Mouse (Mus musculus): Measurements from ENCODE around the gene Fam151a. TPM values are rescaled to one million over a fixed set of nuclear protein-coding genes. Genes with fewer than 3 reads are reported as not detected.

The Fam151a gene
- polyA plus RNA-seq (2015; fragmentation: Nextera tagmentation; extraction: Ambion mirVana), result 0.07 TPM in 1 of 2 replicates, not detected in the other

DNA sequence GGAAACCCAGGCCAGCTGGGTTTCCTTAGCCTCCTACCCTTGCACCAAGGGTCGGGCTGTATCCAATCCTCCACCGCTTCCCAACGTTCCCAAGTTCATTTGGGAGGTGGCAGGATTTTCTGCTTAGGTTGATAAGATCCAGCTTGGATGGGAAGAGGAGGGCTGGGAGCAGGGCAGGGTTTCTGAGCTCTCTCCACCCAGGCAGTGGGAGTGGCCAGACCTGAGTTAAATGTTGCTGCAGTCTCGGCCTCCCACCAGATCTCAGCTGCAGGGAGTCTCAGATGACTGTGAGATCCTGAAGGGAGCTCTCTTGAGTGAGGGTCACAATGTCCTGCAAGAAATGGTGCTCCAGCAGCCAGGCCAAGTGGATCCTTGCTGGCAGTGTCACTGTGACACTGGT, at the start of gene Fam151a:
Gene Fam151a (plus strand): TSS at position 254 of the 400 bp plus-strand sequence.
- no peak for DNase-seq
- 63% methylated on average over 4 of the region's 4 CpGs for WGBS (ENCODE audit: insufficient replicate concordance)

GRCm38 (mm10) chr4:106688636-106689296, 44.9 kb upstream of the Fam151a start:
- no peaks in the 10 kb centered on the region for H3K27me3 ChIP-seq (ENCODE audit: insufficient read depth, low read length)
- no peak overlapping the region for H3K9ac ChIP-seq (replicated peaks)
- H3K4me2 ChIP-seq (ENCODE audit: low read depth, low read length), result no peak overlapping the region
- no peaks in the 10 kb centered on the region for H3K9me3 ChIP-seq (ENCODE audit: low read length)
- TF ChIP-seq CTCF (IDR thresholded peaks at IDR 0.05; ENCODE audit: low read depth) (no peak), EP300 (IDR thresholded peaks at IDR 0.05; ENCODE audit: low read depth) (no peak)
- WGBS (ENCODE audit: insufficient replicate concordance), result 32% methylated on average over 3 of the region's 3 CpGs
- peak overlapping the region; percentile 16; the same call in 1 of the 2 replicates for H3K27ac ChIP-seq (ENCODE audit: low read depth)
- H3K4me1 ChIP-seq (ENCODE audit: insufficient read depth), result peaks cover 5% of the 10 kb centered on the region; the same call in 1 of the 2 replicates
- ATAC-seq (peak; percentile 62), DNase-seq (no peak)
- H3K4me3 ChIP-seq (ENCODE audit: low read depth, low read length), result no peak overlapping the region
- no peaks in the 10 kb centered on the region for H3K36me3 ChIP-seq (replicated peaks; ENCODE audit: insufficient read depth, low read length)

More for the DNA sequence above, at the start of gene Fam151a:
- H3K27me3 ChIP-seq (ENCODE audit: insufficient read depth, low read length), result no peaks in the 10 kb centered on the region
- ATAC-seq, result no peak
- no peak for TF ChIP-seq CTCF (IDR thresholded peaks at IDR 0.05; ENCODE audit: low read depth)
- no peak for TF ChIP-seq EP300 (IDR thresholded peaks at IDR 0.05; ENCODE audit: low read depth)
- no peaks in the 10 kb centered on the region for H3K36me3 ChIP-seq (replicated peaks; ENCODE audit: insufficient read depth, low read length)
- no peak within 1 kb of the TSS for H3K4me2 ChIP-seq (ENCODE audit: low read depth, low read length)
- H3K9me3 ChIP-seq (ENCODE audit: low read length), result no peaks in the 10 kb centered on the region
- H3K27ac ChIP-seq (ENCODE audit: low read depth), result no peak within 1 kb of the TSS
- no peak within 1 kb of the TSS for H3K4me3 ChIP-seq (ENCODE audit: low read depth, low read length)
- no peaks in the 10 kb centered on the region for H3K4me1 ChIP-seq (ENCODE audit: insufficient read depth)
- H3K9ac ChIP-seq (replicated peaks), result no peak within 1 kb of the TSS

DNA sequence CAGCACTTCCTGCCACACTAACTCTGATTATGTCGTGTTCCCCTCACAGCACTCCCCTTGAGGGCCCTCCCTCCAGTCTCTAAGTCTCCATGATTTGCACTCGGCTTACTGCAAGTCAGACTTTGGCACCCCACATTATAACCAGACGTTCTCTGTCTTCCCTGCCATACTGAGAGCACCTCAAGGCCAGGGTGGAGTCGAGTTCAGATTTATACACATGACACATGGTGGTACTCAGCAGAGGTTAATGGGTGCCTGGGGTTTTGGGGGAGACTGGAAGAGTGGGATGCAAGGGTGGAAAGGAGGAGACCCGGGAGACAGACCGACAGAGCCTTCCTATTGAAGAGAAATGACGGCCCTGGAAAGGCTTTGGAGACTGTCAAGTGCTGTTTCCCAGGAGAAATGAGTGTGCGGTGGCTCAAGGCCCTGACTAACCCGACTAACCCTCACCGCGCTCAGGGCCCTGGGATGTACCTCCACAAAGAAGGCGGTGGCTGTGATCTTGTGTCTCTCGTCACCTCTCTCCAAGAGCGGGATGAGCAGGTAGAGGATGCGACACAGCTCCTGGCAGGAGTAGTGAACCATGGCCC, 39.8 kb upstream of the Fam151a start:
- Histone ChIP-seq H3K36me3 (replicated peaks; ENCODE audit: insufficient read depth, low read length) (no peaks in the 10 kb centered on the region), H3K9me3 (ENCODE audit: low read length) (no peaks in the 10 kb centered on the region), H3K27me3 (ENCODE audit: insufficient read depth, low read length) (no peaks in the 10 kb centered on the region), H3K4me2 (ENCODE audit: low read depth, low read length) (no peak overlapping the region), H3K9ac (replicated peaks) (no peak overlapping the region), H3K4me3 (ENCODE audit: low read depth, low read length) (no peak overlapping the region), H3K27ac (ENCODE audit: low read depth) (no peak overlapping the region), H3K4me1 (ENCODE audit: insufficient read depth) (0 out of 2 replicates have a peak, but pooled peaks cover under 1% of the 10 kb centered on the region)
- no peak for DNase-seq
- TF ChIP-seq EP300 (IDR thresholded peaks at IDR 0.05; ENCODE audit: low read depth), result no peak
- TF ChIP-seq CTCF (IDR thresholded peaks at IDR 0.05; ENCODE audit: low read depth), result no peak
- 78% methylated on average over 15 of the region's 15 CpGs for WGBS (ENCODE audit: insufficient replicate concordance)
- no peak for ATAC-seq

GRCm38 (mm10) chr4:106699989-106700388, 33.7 kb upstream of the Fam151a start:
- DNase-seq (peak; percentile 41), ATAC-seq (no peak)
- H3K27ac ChIP-seq (ENCODE audit: low read depth), result no peak overlapping the region
- H3K9ac ChIP-seq (replicated peaks), result no peak overlapping the region
- H3K36me3 ChIP-seq (replicated peaks; ENCODE audit: insufficient read depth, low read length), result no peaks in the 10 kb centered on the region
- no peak overlapping the region for H3K4me2 ChIP-seq (ENCODE audit: low read depth, low read length)
- no peaks in the 10 kb centered on the region for H3K27me3 ChIP-seq (ENCODE audit: insufficient read depth, low read length)
- no peaks in the 10 kb centered on the region for H3K9me3 ChIP-seq (ENCODE audit: low read length)
- TF ChIP-seq EP300 (IDR thresholded peaks at IDR 0.05; ENCODE audit: low read depth) (no peak), CTCF (IDR thresholded peaks at IDR 0.05; ENCODE audit: low read depth) (peak; percentile 65)
- 17% methylated on average over 9 of the region's 9 CpGs for WGBS (ENCODE audit: insufficient replicate concordance)
- H3K4me3 ChIP-seq (ENCODE audit: low read depth, low read length), result no peak overlapping the region
- H3K4me1 ChIP-seq (ENCODE audit: insufficient read depth), result no peaks in the 10 kb centered on the region

GRCm38 (mm10) chr4:106700798-106701197, 32.9 kb upstream of the Fam151a start:
- Histone ChIP-seq H3K4me2 (ENCODE audit: low read depth, low read length) (no peak overlapping the region), H3K9me3 (ENCODE audit: low read length) (no peaks in the 10 kb centered on the region), H3K9ac (replicated peaks) (no peak overlapping the region), H3K4me1 (ENCODE audit: insufficient read depth) (no peaks in the 10 kb centered on the region), H3K4me3 (ENCODE audit: low read depth, low read length) (no peak overlapping the region), H3K27ac (ENCODE audit: low read depth) (no peak overlapping the region), H3K36me3 (replicated peaks; ENCODE audit: insufficient read depth, low read length) (no peaks in the 10 kb centered on the region), H3K27me3 (ENCODE audit: insufficient read depth, low read length) (no peaks in the 10 kb centered on the region)
- DNase-seq, result no peak
- ATAC-seq, result no peak
- no peak for TF ChIP-seq CTCF (IDR thresholded peaks at IDR 0.05; ENCODE audit: low read depth)
- no peak for TF ChIP-seq EP300 (IDR thresholded peaks at IDR 0.05; ENCODE audit: low read depth)
- WGBS (ENCODE audit: insufficient replicate concordance), result 50% methylated on average over 4 of the region's 4 CpGs

- H3K4me1 ChIP-seq (ENCODE audit: insufficient read depth), result no peaks in the 10 kb centered on the region
- DNase-seq, result no peak
- no peak for TF ChIP-seq EP300 (IDR thresholded peaks at IDR 0.05; ENCODE audit: low read depth)
- no peak for ATAC-seq
- no peak overlapping the region for H3K4me2 ChIP-seq (ENCODE audit: low read depth, low read length)
- 72% methylated on average over 10 of the region's 10 CpGs for whole genome bisulfite sequencing (ENCODE audit: insufficient replicate concordance)
- H3K9me3 ChIP-seq (ENCODE audit: low read length), result no peaks in the 10 kb centered on the region
- no peak overlapping the region for H3K4me3 ChIP-seq (ENCODE audit: low read depth, low read length)
- no peak overlapping the region for H3K27ac ChIP-seq (ENCODE audit: low read depth)
- H3K9ac ChIP-seq (replicated peaks), result no peak overlapping the region
- H3K27me3 ChIP-seq (ENCODE audit: insufficient read depth, low read length), result 0 out of 2 replicates have a peak, but pooled peaks cover 1% of the 10 kb centered on the region
- no peaks in the 10 kb centered on the region for H3K36me3 ChIP-seq (replicated peaks; ENCODE audit: insufficient read depth, low read length)
Observed at GRCm38 (mm10) chr4:106703956-106704355, 29.7 kb upstream of the Fam151a start.

Data from liver, postnatal 0 days (tissue).